Mouse (Mus musculus): ENCODE measurements at regions not wholly inside any gene's neighbourhood (a gene's known extent, or its start where the extent isn't known, plus 50 kb on each side); places are given as distances from the start of the nearest gene placed in this dataset.

DNA sequence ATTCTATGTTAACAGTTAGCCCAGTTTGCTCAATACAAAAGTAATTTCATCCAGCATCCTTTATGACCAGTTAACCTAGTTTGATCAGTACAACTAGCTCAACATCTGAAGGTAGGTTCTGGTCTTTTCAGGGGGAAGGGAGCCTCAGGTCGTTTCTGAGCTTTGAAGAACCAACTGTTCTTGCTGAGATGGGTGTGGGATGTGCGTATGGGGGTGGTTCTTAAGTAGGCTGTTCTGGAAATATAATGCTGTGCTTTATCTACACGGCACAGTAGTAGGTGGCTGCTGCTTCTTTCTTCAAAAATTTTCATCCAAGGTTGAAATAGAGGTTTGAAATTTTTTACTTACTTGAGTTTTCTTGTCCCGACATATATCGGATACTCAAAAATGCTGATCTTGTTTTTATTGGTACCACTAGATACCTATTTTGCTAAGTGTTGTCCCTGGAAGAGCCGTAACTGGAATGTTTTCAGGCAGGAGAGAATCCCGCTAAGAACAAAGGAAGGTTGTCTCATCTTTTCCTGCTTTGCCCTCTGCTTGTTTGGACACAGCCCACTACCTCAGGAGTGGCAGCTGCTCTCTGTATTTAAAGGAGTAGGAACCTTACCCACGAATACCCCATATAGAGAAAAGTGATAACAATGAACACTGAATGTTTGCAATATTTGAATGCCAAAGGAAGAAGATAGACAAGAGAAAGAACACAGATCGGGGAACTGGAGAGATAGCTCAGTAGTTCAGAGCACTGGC is 275.5 kb downstream of the Cdh10 start:
- no peak for DNase-seq
- intact Hi-C loops (cut with DNase I): no loop called here

DNA sequence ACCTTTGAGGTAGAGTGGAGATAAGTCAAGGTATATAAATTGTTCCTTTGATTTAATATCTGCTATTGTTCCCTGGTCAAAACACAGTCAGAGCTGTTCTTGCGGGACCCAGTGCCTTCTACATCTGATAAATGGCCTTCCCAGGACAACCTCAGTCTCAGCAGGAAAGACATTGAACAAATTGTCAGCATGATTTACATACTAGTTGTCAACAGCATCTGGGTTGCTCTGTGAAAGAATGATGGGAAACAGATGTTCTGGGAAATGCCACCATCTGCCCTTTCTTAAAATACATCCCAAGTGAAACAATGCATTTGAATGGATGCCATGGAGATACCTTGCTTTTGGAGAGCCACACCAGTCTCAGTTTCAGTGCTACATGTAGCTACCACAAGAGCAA is 296.2 kb downstream of the Cdh10 start:
- DNase-seq: no peak
- intact Hi-C loops (cut with DNase I): no loop called here

GRCm38 (mm10) chr15:19118995-19119394 is 300.2 kb downstream of the Cdh10 start:
- intact Hi-C loops (cut with DNase I): no loop called here
- no peak for DNase-seq

DNA sequence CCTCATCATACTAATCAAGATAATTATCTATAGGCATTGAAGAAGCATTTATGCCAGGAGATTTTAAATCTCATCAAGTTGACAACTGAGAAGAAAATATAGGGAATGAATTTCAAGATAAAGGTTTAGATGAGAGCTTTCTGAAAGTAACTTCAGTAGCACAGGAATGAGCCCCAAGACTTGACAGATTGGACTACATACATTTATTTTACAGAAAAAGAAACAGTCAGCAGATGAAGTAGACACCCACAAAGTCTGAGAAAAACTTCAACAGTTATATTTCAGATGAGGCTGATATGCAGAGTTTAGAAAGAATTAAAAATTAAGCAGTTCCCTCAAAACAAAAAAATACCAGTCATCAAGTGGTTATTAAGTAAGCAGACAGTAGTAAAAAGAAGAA is 308.7 kb downstream of the Cdh10 start:
- intact Hi-C loops (cut with DNase I): no loop called here
- DNase-seq: no peak

DNA sequence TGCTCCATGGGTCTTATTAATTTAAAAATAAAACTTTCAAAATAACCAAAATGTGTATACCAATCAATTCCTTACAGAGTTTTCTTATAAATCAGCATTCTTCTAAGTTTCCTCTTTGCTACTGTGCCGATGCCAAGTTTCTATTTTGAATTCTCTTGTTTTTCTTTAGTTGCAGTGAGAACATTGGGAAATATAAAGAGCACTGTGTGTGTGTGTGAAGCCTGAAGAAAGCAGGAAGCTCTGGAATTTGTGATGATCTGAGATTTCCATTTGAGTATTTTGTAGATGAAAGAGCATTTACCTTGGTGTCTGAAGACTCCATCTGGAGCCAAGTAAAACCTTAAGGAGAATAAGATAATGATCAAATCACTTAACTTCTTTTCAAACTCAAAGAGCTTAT is 310.6 kb downstream of the Cdh10 start:
- intact Hi-C loops (cut with DNase I): no loop called here
- no peak for DNase-seq

- intact Hi-C loops (cut with DNase I): no loop called here
- DNase-seq: no peak
Observed at GRCm38 (mm10) chr15:19153682-19154081, 334.9 kb downstream of the Cdh10 start.

DNA sequence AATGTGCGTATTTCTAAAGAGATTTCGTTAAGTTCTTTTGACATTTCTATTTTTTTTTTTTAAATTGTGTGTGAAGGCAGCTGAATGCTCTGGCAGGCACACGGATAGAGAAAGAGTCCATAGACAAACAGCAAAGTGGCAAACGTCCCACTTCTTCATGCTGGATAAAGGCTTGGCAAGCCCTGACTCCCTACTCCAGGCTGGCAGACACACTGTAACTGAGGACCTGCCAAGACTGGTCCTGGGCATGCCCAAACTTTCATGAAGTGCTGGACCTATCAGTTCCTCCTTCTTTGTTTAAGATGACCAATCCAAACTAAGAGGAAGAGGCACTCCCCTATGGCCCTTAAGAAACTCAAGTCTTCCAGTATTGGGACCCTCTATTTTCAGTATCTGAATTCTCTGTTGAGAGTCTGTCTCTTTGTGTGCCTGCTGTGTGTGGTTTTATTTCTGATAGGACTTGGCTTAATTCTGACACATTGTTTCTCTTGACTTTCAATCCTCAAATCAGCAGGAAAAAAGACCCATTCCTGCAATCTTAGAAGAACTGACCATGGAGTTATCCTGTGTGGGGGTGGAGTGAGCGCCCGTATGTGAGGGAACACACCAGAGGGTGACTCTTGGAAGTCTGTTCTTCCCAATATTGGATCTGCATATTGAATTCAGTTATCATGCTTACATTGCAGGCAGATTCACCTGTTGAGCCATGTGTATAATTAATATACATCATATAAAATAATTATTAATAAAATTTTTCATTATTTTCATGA is 343.6 kb downstream of the Cdh10 start:
- intact Hi-C loops (cut with DNase I): no loop called here
- DNase-seq: peak; percentile 26 to 61

DNA sequence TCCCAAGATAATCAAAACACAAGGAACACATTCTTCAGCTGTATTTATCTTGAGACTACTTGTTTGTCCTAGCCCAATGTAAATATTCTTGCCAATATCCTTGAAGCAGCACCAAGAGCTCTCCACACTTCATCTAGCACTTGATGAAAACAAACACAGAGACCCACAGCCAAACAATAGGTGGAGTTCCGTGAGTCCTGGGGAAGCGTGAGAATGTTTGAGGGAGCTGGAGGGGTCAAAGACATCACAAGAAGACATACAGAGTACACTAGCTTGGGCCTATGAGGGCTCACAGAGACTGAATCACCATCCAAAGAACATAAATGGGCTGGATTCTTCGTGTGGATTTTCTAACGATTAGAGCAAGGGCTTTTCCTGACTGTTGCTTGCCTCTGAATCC is 356.7 kb downstream of the Cdh10 start:
- intact Hi-C loops (cut with DNase I): no loop called here

More for the DNA sequence above, 356.7 kb downstream of the Cdh10 start:
- no peak for DNase-seq
